In genomic region chr14:97964543-97965069, GRCm38 (mm10) we compare ENCODE assay signal across 29 mouse cellular contexts.
DNase-seq lines count a peak whose midpoint lies in the region; ATAC-seq and TF ChIP-seq lines count a peak whose summit lies in the region.
"Had no signal": no experiment of that assay in that cellular context is flagged by ENCODE, and none has a peak within 500 bp of the region (broad histone marks: within the 10 kb centered on the region; RNA-seq: fewer than 3 reads in every experiment).

No protein-coding gene starts in this region.

- H3K4me1 ChIP-seq in hindbrain, embryonic 13.5 days (replicated peaks) = peaks cover 21% of the 10 kb centered on the region
- H3K4me1 ChIP-seq in hindbrain, embryonic 16.5 days (ENCODE audit: control insufficient read depth, insufficient read depth, low read depth, low read length) = no peaks in the 10 kb centered on the region; the same call in 1 of the 2 replicates
- H3K4me1 ChIP-seq in lung, postnatal 0 days (ENCODE audit: insufficient read depth, low read depth, low read length) = no peaks in the 10 kb centered on the region
- no peaks in the 10 kb centered on the region for H3K4me1 ChIP-seq in brown adipose tissue, adult 24 weeks (ENCODE audit: control insufficient read depth, insufficient read depth, insufficient read length, low read length)
- H3K4me1 ChIP-seq: embryonic facial prominence, embryonic 15.5 days; heart, embryonic 15.5 days had no signal

- peak overlapping the region; percentile 20 for H3K27ac ChIP-seq in hindbrain, embryonic 13.5 days
- no peak overlapping the region for H3K27ac ChIP-seq in hindbrain, embryonic 16.5 days (ENCODE audit: low read depth, low read length)
- 0 out of 2 replicates have a peak overlapping the region, but pooled peaks have one; percentile 9 for H3K27ac ChIP-seq in lung, postnatal 0 days (ENCODE audit: low read length)
- peak overlapping the region; percentile 52 for H3K27ac ChIP-seq in brown adipose tissue, adult 24 weeks (replicated peaks; ENCODE audit: low read depth, low read length)
- H3K27ac ChIP-seq: embryonic facial prominence, embryonic 10.5 days; embryonic facial prominence, embryonic 15.5 days; forebrain, embryonic 12.5 days; heart, embryonic 15.5 days; hindbrain, embryonic 14.5 days; kidney, postnatal 0 days; limb, embryonic 13.5 days; neural tube, embryonic 12.5 days had no signal

- DNase-seq in lung, postnatal 0 days (ENCODE audit: low spot score) = peak; percentile 64
- DNase-seq in lung, adult 18-20 months = no peak
- DNase-seq in 416B (ENCODE audit: low read depth) = peak; percentile 16
- DNase-seq in ovary, postnatal 10 days (ENCODE audit: low spot score) = no peak
- DNase-seq: adrenal gland, adult 2 months; adrenal gland, postnatal 36 days; B cell, adult 2 months; cerebellum, adult 8-10 months; cerebellum, postnatal 25 days; forebrain, postnatal 0 days; heart, postnatal 36 days; kidney, adult 8-10 months; kidney, postnatal 4 days; right cerebral cortex, postnatal 25 days had no signal

- H3K9me3 ChIP-seq in hindbrain, embryonic 13.5 days = no peaks in the 10 kb centered on the region
- no peaks in the 10 kb centered on the region for H3K9me3 ChIP-seq in hindbrain, embryonic 16.5 days (ENCODE audit: control insufficient read depth, low read length)
- H3K9me3 ChIP-seq in lung, postnatal 0 days (ENCODE audit: low read length) = no peaks in the 10 kb centered on the region
- H3K9me3 ChIP-seq: embryonic facial prominence, embryonic 10.5 days; embryonic facial prominence, embryonic 15.5 days; forebrain, embryonic 12.5 days; heart, embryonic 15.5 days; limb, embryonic 13.5 days; neural tube, embryonic 12.5 days had no signal

- no peak overlapping the region for H3K9ac ChIP-seq in hindbrain, embryonic 13.5 days
- no peak overlapping the region for H3K9ac ChIP-seq in hindbrain, embryonic 16.5 days (ENCODE audit: low read depth, low read length)
- no peak overlapping the region for H3K9ac ChIP-seq in lung, postnatal 0 days (replicated peaks; ENCODE audit: low read depth)
- H3K9ac ChIP-seq: embryonic facial prominence, embryonic 15.5 days; forebrain, embryonic 12.5 days; forebrain, postnatal 0 days; heart, embryonic 15.5 days; hindbrain, embryonic 14.5 days; limb, embryonic 13.5 days; neural tube, embryonic 12.5 days had no signal

- no peaks in the 10 kb centered on the region for H3K27me3 ChIP-seq in hindbrain, embryonic 13.5 days
- H3K27me3 ChIP-seq in hindbrain, embryonic 16.5 days (replicated peaks; ENCODE audit: control insufficient read depth, insufficient read depth, low read length) = no peaks in the 10 kb centered on the region
- no peaks in the 10 kb centered on the region for H3K27me3 ChIP-seq in lung, postnatal 0 days (replicated peaks; ENCODE audit: insufficient read depth, low read length)
- H3K27me3 ChIP-seq: embryonic facial prominence, embryonic 15.5 days; forebrain, embryonic 12.5 days; heart, embryonic 15.5 days; limb, embryonic 13.5 days; neural tube, embryonic 12.5 days had no signal

- H3K4me3 ChIP-seq in hindbrain, embryonic 13.5 days = no peak overlapping the region
- H3K4me3 ChIP-seq in hindbrain, embryonic 16.5 days (ENCODE audit: low read length) = no peak overlapping the region
- H3K4me3 ChIP-seq in lung, postnatal 0 days (ENCODE audit: low read depth, low read length) = no peak overlapping the region
- H3K4me3 ChIP-seq in brown adipose tissue, adult 24 weeks (ENCODE audit: insufficient read depth, low read depth, low read length) = no peak overlapping the region
- H3K4me3 ChIP-seq: embryonic facial prominence, embryonic 10.5 days; embryonic facial prominence, embryonic 15.5 days; forebrain, embryonic 12.5 days; heart, embryonic 15.5 days; limb, embryonic 13.5 days; myocyte; neural tube, embryonic 12.5 days had no signal

- no peaks in the 10 kb centered on the region for H3K36me3 ChIP-seq in hindbrain, embryonic 13.5 days
- H3K36me3 ChIP-seq in hindbrain, embryonic 16.5 days (ENCODE audit: control insufficient read depth, insufficient read depth, low read length) = no peaks in the 10 kb centered on the region
- no peaks in the 10 kb centered on the region for H3K36me3 ChIP-seq in lung, postnatal 0 days (ENCODE audit: insufficient read depth, low read length)
- H3K36me3 ChIP-seq: embryonic facial prominence, embryonic 10.5 days; embryonic facial prominence, embryonic 15.5 days; forebrain, embryonic 12.5 days; heart, embryonic 15.5 days; limb, embryonic 13.5 days; neural tube, embryonic 12.5 days had no signal

- no peak overlapping the region for H3K4me2 ChIP-seq in hindbrain, embryonic 13.5 days
- H3K4me2 ChIP-seq in hindbrain, embryonic 16.5 days (ENCODE audit: low read length) = no peak overlapping the region
- H3K4me2 ChIP-seq in lung, postnatal 0 days (replicated peaks; ENCODE audit: low read depth, low read length) = no peak overlapping the region
- H3K4me2 ChIP-seq: embryonic facial prominence, embryonic 15.5 days; forebrain, embryonic 12.5 days; heart, embryonic 15.5 days; hindbrain, embryonic 14.5 days; limb, embryonic 13.5 days; liver, embryonic 11.5 days; midbrain, embryonic 11.5 days; neural tube, embryonic 12.5 days had no signal

- TF ChIP-seq EP300 in lung, postnatal 0 days (IDR thresholded peaks at IDR 0.05) = no peak; the same call in 1 of the 2 replicates

- WGBS in hindbrain, embryonic 13.5 days = 57% methylated on average over 2 of the region's 2 CpGs
- WGBS in hindbrain, embryonic 16.5 days = 47% methylated on average over 2 of the region's 2 CpGs
- WGBS in lung, postnatal 0 days = 36% methylated on average over 2 of the region's 2 CpGs

- ATAC-seq in hindbrain, embryonic 13.5 days (ENCODE audit: low FRiP score) = no peak
- no peak for ATAC-seq in hindbrain, embryonic 16.5 days
- ATAC-seq in lung, postnatal 0 days = peak; percentile 81
- ATAC-seq: activated CD4-positive, CD25-positive, alpha-beta regulatory T cell, adult 4 months; forebrain, postnatal 0 days had no signal

- TF ChIP-seq CTCF in lung, postnatal 0 days (IDR thresholded peaks at IDR 0.05) = no peak

Comparison
In these comparisons a context has a peak if more than half of its experiments do, and no peak if none do; other contexts are left out.
1. DNase-seq: peak in lung, postnatal 0 days (single experiment) and 416B (single experiment); none in lung, adult 18-20 months (0 of 2) and ovary, postnatal 10 days (single experiment).